Mouse (Mus musculus) embryonic facial prominence, embryonic 13.5 days (tissue): Measurements from ENCODE around the gene Epha10. TPM values are rescaled to one million over a fixed set of nuclear protein-coding genes. Genes with fewer than 3 reads are reported as not detected.
"Not testable (repeated sequence)": the region's sequence is repeated elsewhere in the genome, so short reads cannot be mapped to it uniquely, and the experiment has no call there.

Experiments used
- ATAC-seq: fragments of 200-750 bp; cut with Nextera tagmentation; 2 replicates; pipeline ENCODE4 v1.8.0; 2017; ENCODE audit warnings: low read depth; ENCODE audit not compliant: insufficient number of reproducible peaks, insufficient read depth, low FRiP score, low TSS enrichment
- H3K27ac ChIP-seq: fragments of 300-500 bp; sonication (generic); 2 replicates; pipeline ENCODE4 v1.5.1; 2015; ENCODE audit warnings: moderate library complexity, mild to moderate bottlenecking, inconsistent platforms
- H3K27me3 ChIP-seq: fragments of 300-500 bp; sonication (generic); 2 replicates; pipeline ENCODE4 v1.6.1; 2015; ENCODE audit warnings: mild to moderate bottlenecking, inconsistent platforms
- H3K36me3 ChIP-seq: fragments of 300-500 bp; sonication (generic); 2 replicates; pipeline ENCODE4 v1.6.1; 2015; ENCODE audit warnings: mild to moderate bottlenecking, inconsistent platforms
- H3K4me1 ChIP-seq: fragments of 300-500 bp; sonication (generic); 2 replicates; pipeline ENCODE4 v1.6.1; 2015; ENCODE audit warnings: inconsistent platforms
- H3K4me2 ChIP-seq: fragments of 300-500 bp; sonication (generic); 2 replicates; pipeline ENCODE4 v1.6.1; 2015; ENCODE audit warnings: moderate library complexity, mild to moderate bottlenecking, inconsistent platforms
- H3K4me3 ChIP-seq: fragments of 300-500 bp; sonication (generic); 2 replicates; pipeline ENCODE4 v1.5.1; 2015; ENCODE audit warnings: mild to moderate bottlenecking, inconsistent platforms
- H3K9ac ChIP-seq: fragments of 300-500 bp; sonication (generic); 2 replicates; pipeline ENCODE4 v1.6.1; 2015; ENCODE audit warnings: mild to moderate bottlenecking, inconsistent platforms
- H3K9me3 ChIP-seq: fragments of 300-500 bp; sonication (generic); 2 replicates; pipeline ENCODE4 v1.6.1; 2016; ENCODE audit warnings: inconsistent platforms
- WGBS: fragments of 180-500 bp; shearing (Covaris S2); methylation state at CpG from one replicate; pipeline ENCODE4 v1.1.7; 2015; ENCODE audit warnings: mixed read lengths; 5-methylcytosine and 5-hydroxymethylcytosine counted together
- polyA plus RNA-seq: library from polyadenylated mRNA; unstranded; fragments of >200 nt; fragmentation: Nextera tagmentation; extraction: Ambion mirVana; gene quantifications from 2 replicates; pipeline ENCODE4 v1.2.1, GENCODE M21; 2015

The Epha10 gene
- polyA plus RNA-seq, 1 experiment from 2014 or later: 0.08 TPM

DNA sequence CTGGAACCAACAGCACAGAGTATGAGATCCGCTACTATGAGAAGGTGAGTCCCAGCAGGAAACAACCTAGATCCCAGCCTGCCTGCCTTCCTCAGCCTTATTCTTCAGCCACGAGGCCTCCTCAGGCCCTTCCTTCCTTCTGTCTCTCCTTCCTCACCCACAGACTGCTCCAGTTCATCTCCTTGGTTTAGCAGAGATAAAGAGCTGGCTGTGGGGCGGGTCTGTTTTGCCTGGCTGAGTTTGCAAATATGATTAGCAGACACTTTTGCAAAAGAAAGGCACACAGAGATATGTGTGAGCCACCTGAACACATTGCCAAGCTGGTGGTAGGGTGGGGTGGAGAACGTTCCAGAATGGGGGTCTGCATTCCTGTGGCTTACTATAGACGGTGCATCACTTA, 19.2 kb downstream of the Epha10 start:
- no peak overlapping the region for H3K4me2 ChIP-seq
- no peak overlapping the region for H3K4me3 ChIP-seq
- no peaks in the 10 kb centered on the region for H3K9me3 ChIP-seq
- H3K9ac ChIP-seq: no peak overlapping the region
- WGBS: 43% methylated on average over 5 of the region's 5 CpGs
- no peak overlapping the region for H3K27ac ChIP-seq
- peaks cover 62% of the 10 kb centered on the region for H3K27me3 ChIP-seq
- H3K4me1 ChIP-seq: peaks cover 8% of the 10 kb centered on the region
- no peaks in the 10 kb centered on the region for H3K36me3 ChIP-seq
- no peak for ATAC-seq

DNA sequence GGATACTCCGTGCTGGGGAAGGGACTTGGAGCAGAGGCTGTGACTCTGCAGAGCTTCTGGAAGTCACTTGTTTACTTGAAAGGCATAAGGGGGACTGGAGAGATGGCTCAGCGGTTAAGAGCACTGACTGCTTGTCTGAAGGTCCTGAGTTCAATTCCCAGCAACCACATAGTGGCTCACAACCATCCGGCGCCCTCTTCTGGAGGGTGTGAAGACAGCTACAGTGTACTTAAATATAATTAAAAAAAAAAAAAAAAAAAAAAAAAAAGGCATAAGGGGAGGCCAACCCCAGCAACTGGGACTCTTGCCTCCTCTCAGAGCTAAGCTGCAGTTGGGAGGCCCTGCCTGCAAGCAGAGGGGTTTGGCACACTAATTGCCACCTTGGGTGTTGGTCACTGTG, 24.7 kb downstream of the Epha10 start:
- H3K27me3 ChIP-seq: peaks cover 15% of the 10 kb centered on the region
- no peaks in the 10 kb centered on the region for H3K36me3 ChIP-seq
- WGBS: 57% methylated on average over 4 of the region's 4 CpGs
- no peak overlapping the region for H3K4me2 ChIP-seq
- ATAC-seq: no peak
- H3K9ac ChIP-seq: no peak overlapping the region
- H3K27ac ChIP-seq: no peak overlapping the region
- H3K4me1 ChIP-seq: peaks cover 16% of the 10 kb centered on the region
- H3K9me3 ChIP-seq: no peaks in the 10 kb centered on the region
- no peak overlapping the region for H3K4me3 ChIP-seq

DNA sequence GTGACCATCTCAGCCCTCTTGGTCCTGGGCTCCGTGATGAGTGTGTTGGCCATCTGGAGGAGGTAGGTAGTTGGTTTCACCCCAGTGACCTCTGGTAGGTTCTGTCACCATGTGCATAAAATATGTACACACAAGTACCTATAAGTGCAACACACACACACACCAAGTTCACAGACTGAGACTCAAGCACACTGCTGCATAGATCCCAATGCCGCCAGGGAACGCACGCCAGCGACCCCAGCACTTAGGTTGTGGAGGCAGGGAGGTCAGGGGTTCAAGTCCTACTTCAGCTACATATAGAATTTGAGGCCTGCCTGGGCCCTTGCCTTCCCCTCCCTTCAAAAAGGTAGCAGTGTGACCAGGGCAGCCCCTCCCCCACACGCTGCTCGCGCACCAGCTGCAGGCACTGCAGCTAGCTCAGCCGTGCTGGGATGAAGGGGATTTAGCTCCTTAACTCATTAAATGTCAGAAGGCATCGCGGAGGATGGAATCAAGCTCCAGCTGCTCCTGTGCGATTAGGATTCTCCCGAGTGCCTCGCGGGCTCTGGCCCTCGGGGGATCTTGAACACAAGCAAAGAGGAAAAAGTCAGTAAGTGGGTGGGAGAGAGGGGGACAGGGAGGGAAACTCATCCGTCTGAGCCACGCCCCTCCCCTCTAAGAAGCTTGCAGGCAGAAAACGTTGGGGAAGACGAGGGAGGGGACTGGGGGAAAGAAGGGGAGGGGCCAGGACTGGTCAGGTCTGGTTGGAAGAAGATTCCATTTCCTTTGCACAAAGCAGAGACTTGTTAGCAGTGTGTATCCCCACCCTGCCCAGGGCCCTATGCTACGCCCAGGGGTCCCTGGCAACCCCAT, 25.5 kb downstream of the Epha10 start:
- Histone ChIP-seq H3K27me3 (peaks cover 15% of the 10 kb centered on the region), H3K4me1 (peaks cover 16% of the 10 kb centered on the region), H3K9ac (peak overlapping the region; percentile 65), H3K9me3 (no peaks in the 10 kb centered on the region), H3K4me2 (peak overlapping the region; percentile 64), H3K36me3 (no peaks in the 10 kb centered on the region), H3K4me3 (peak overlapping the region; percentile 35), H3K27ac (peak overlapping the region; percentile 55)
- 7% methylated on average over 21 of the region's 21 CpGs for WGBS
- peak; percentile 69 for ATAC-seq

DNA sequence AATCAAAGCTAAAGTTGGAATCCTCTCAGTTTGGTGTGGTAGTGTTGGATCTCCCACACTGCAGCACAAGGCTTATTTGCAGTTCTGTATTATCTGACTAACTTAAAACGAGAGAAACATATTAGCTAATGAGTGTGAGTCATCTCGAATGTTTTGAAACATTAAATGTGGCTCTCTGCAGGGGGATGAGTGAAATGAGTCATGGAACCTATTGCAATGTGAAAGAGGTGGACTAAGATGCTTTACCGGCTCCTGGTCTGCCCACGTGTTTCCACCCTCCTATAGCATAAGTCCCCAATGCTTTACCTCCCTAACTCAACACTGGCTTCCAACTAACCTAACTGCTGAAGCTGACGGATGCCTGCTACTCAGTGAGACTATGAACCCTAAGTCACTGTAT, 47.4 kb downstream of the Epha10 start:
- H3K36me3 ChIP-seq: peaks cover 78% of the 10 kb centered on the region
- no peaks in the 10 kb centered on the region for H3K9me3 ChIP-seq
- 91% methylated on average over 5 of the region's 5 CpGs for WGBS
- H3K9ac ChIP-seq: no peak overlapping the region
- ATAC-seq: no peak
- H3K4me3 ChIP-seq: no peak overlapping the region
- H3K27me3 ChIP-seq: no peaks in the 10 kb centered on the region
- H3K4me1 ChIP-seq: no peaks in the 10 kb centered on the region
- H3K4me2 ChIP-seq: no peak overlapping the region
- no peak overlapping the region for H3K27ac ChIP-seq

DNA sequence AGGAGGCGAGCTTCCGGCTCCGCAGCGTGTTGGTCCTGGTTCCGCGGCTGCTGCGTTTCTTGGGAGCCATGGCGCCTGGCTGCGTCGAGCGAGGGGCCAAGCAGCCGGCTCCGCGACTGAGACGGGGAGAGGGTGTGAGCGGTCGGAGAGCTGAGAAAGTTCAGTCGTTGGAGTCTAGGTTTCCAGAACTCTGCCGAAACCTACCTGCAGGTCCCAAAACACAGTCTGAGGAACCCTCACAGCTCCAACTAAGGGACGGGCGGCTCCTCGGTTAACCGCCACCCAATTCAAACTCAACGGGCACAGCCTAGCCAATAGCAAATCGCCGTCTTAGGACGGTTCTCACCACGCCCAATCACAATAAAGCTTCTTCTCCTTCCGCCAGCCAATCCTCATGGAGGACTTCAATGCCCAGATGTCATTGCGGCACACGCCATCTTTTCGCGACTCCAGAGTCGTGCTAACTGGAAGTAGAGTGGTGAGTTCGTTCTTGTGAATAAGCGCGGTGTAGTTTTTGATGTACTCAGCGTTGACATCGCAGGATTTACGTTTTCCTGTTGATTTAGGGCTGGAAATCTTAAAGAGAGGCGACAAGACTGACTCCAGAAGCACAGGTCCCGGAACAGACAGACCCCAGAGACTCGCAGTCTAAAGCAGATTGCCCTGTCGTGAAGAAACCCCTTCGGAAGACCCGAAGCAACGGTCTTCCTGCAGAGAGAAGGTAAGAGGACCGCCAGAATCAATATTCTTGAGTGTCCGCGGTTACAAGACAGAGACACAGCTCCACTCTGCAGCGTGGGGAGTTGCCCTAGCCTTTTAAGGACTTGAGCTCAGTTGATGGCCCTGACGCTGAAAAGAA, 56.1 kb downstream of the Epha10 start, which contains the start of gene 9930104L06Rik:
TSS of gene 9930104L06Rik (plus strand) at position 436 of the 859 bp plus-strand sequence.
- H3K9me3 ChIP-seq: no peaks in the 10 kb centered on the region
- under 1% methylated on average over 52 of the region's 52 CpGs for WGBS
- ATAC-seq: peak; percentile 97
- H3K27me3 ChIP-seq: no peaks in the 10 kb centered on the region
- H3K27ac ChIP-seq: peak within 1 kb of the TSS; percentile 58; the same call in 1 of the 2 replicates
- H3K4me1 ChIP-seq: peaks cover 23% of the 10 kb centered on the region
- H3K36me3 ChIP-seq: peaks cover 31% of the 10 kb centered on the region
- peak within 1 kb of the TSS; percentile 87 for H3K9ac ChIP-seq
- H3K4me3 ChIP-seq: peak within 1 kb of the TSS; percentile 90
- peak within 1 kb of the TSS; percentile 82 for H3K4me2 ChIP-seq

DNA sequence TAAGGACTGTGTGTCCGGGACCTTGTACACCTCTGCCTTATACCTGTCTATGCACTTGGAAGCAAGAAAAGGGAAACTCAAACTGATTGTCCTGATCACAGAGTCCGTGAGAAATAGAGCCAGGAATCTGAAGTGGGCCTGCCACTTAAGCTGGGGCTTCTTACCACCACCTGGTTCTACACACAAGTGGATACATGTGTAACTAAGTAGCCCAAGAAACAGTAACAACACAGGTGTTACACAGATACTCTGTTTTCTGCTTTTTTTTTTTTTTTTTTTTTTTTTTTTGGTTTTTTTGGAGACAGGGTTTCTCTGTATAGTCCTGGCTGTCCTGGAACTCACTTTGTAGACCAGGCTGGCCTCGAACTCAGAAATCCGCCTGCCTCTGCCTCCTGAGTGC, 58.5 kb downstream of the Epha10 start, which contains the start of gene Cdca8:
TSS of gene Cdca8 (minus strand) at position 101 of the 400 bp plus-strand sequence.
- not testable (repeated sequence) for ATAC-seq, H3K4me3 ChIP-seq, H3K9me3 ChIP-seq, H3K27ac ChIP-seq, H3K27me3 ChIP-seq, H3K9ac ChIP-seq
- H3K4me2 ChIP-seq: 0 out of 2 replicates have a peak within 1 kb of the TSS, but pooled peaks have one; percentile 1
- peaks cover 39% of the 10 kb centered on the region for H3K36me3 ChIP-seq
- H3K4me1 ChIP-seq: peaks cover 28% of the 10 kb centered on the region
- WGBS: 97% methylated on average over 4 of the region's 4 CpGs

DNA sequence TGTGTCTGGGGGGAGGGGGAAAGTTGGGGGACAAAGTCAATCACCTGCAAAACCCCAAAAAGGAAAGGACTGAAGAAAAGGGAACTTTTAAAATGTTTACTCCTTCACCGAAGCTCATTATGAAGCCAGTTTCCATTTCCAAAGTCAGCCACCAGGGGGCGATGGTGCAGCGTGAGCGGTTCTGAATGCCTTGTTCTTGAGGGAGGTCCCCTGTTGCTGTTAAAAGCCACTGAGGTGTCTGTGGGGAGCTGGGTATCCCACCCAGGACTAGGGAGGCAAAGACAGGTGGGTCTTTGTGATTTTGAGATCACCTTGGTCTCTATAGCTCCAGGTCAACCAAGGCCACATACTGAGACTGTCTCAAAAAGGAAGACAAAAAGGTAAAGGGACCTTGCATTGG, 62.3 kb downstream of the Epha10 start:
- Histone ChIP-seq H3K4me1 (peaks cover 7% of the 10 kb centered on the region), H3K4me3 (no peak overlapping the region), H3K9ac (no peak overlapping the region), H3K27ac (no peak overlapping the region), H3K27me3 (no peaks in the 10 kb centered on the region; the same call in 1 of the 2 replicates), H3K9me3 (no peaks in the 10 kb centered on the region), H3K4me2 (no peak overlapping the region), H3K36me3 (peaks cover 39% of the 10 kb centered on the region)
- ATAC-seq: no peak
- WGBS: 6% methylated on average over 4 of the region's 4 CpGs

DNA sequence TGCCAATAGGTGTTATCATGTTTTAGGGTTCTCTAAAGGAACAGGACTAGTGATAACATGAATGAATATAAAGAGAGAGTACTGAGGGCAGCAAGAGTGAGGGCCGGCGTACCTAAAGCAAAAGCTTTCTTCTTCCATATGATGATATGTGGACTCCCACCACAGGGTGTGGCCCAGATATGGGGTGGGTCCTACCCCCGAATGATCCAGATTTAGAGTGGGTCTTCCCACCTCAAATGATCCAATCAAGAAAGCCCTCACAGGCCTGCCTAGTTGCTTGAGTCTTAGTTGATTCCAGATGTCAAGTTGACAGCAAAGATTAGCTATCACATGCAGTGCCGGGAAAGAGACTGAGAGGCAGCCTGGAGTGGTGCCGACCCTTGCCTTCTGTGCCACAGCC, 63.1 kb downstream of the Epha10 start:
- Histone ChIP-seq H3K27me3 (no peaks in the 10 kb centered on the region; the same call in 1 of the 2 replicates), H3K36me3 (peaks cover 31% of the 10 kb centered on the region), H3K4me2 (no peak overlapping the region), H3K27ac (no peak overlapping the region), H3K9ac (0 out of 2 replicates have a peak overlapping the region, but pooled peaks have one; percentile 44), H3K4me1 (peaks cover 9% of the 10 kb centered on the region), H3K9me3 (no peaks in the 10 kb centered on the region), H3K4me3 (no peak overlapping the region)
- no peak for ATAC-seq
- WGBS: 38% methylated on average over 5 of the region's 5 CpGs

DNA sequence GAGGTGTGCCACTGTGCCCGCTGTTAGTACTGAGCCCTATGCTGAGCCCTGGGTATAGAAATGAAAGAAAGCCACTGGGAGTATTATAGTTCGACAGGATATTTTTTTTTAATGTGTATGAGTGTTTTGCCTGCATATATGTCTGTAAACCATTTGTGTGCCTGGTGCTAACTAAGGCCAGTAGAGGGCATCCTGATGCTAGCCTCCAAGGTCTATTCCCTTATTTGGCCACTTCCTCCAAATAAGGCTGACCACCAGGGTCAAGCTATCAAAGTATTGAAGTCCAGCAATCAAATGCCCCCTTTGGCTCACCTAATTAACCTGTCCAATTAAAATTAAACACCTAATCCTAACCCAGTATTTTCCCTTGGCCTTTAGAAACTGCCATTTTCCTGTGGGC, 64.3 kb downstream of the Epha10 start:
- 61% methylated on average over 2 of the region's 2 CpGs for WGBS
- peaks cover 24% of the 10 kb centered on the region for H3K36me3 ChIP-seq

DNA sequence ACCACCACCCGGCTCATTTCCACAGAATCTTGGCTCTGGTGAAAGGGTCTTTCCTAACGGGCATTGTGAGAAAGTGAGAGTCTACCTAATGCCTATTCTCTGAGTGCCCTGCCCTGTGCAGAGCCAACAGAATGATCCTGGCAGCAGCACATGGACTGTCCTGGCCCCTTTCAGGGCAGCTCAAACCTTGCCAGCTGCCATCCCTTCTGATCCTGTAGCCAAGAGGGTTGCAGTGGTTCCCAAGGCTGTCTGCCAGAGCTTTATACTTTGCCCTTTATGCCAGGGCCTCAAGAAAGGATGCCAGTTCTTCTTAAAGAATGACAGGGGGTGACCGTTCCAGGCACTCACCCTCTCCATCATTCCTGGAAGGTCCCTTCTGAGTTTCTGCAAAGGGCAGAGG, 68.8 kb downstream of the Epha10 start:
- Histone ChIP-seq H3K4me2 (no peak overlapping the region), H3K4me1 (peaks cover 14% of the 10 kb centered on the region; the same call in 1 of the 2 replicates), H3K4me3 (no peak overlapping the region), H3K27ac (no peak overlapping the region), H3K27me3 (peaks cover 10% of the 10 kb centered on the region), H3K9ac (no peak overlapping the region), H3K36me3 (no peaks in the 10 kb centered on the region), H3K9me3 (no peaks in the 10 kb centered on the region)
- 87% methylated on average over 3 of the region's 3 CpGs for WGBS
- no peak for ATAC-seq

More for the DNA sequence above, 64.3 kb downstream of the Epha10 start:
- no peaks in the 10 kb centered on the region; the same call in 1 of the 2 replicates for H3K27me3 ChIP-seq
- no peaks in the 10 kb centered on the region for H3K9me3 ChIP-seq
- peaks cover 9% of the 10 kb centered on the region for H3K4me1 ChIP-seq
- no peak for ATAC-seq
- H3K4me3 ChIP-seq: no peak overlapping the region
- H3K4me2 ChIP-seq: no peak overlapping the region
- no peak overlapping the region for H3K27ac ChIP-seq
- no peak overlapping the region for H3K9ac ChIP-seq

DNA sequence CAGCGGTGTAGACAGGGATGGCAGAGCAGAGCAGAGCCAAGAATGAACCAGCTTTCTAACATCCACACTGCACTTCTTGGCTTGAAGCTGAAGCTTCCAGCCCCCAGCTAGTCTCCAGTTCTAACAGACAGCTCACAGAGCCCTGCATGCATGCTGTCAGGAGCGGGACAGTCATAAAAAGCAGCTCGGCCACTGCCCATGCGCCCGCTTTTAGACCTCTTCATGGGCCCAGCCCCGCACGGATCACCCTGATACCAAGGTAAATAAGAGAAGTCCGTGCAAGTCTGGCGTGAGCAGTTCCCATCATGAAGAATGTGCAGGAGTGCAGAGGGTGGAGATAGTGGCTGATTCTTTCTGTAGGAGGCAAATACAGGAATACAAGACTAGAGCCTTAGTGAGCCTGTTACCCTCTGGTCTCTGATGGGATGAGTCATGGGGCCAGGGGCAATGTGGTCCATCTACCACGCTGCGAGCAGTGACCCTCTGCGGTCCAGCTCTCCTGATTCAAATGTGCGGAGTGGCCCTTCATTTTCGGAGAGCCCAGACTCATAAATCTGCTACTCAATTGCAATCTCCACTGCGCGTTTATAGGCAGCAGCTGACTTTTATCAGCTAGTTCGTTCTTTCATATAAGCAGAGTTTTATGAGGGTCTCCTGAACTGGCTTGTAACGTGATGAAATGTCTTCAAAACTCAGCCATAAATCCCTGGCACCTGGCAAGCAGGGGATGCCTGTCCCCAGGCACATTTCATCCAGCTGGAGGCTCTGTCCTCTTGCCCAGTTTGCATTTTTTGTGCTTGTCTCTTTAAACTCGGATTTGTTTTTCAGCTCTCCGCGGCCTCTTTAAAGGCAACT, 69.7 kb downstream of the Epha10 start:
- Histone ChIP-seq H3K36me3 (no peaks in the 10 kb centered on the region), H3K27ac (no peak overlapping the region), H3K4me1 (peaks cover 14% of the 10 kb centered on the region; the same call in 1 of the 2 replicates), H3K4me2 (no peak overlapping the region), H3K4me3 (no peak overlapping the region), H3K27me3 (peaks cover 10% of the 10 kb centered on the region), H3K9me3 (no peaks in the 10 kb centered on the region), H3K9ac (no peak overlapping the region)
- ATAC-seq: no peak
- WGBS: 80% methylated on average over 21 of the region's 21 CpGs
